Mouse (Mus musculus) stomach, postnatal 0 days (tissue): ENCODE measurements around the gene Cnih3.

Experiments used
- CTCF ChIP-seq: IDR thresholded peaks from 2 replicates; pipeline ENCODE4 v1.5.1; 2016; ENCODE audit warnings: antibody characterized with exemption, low read depth, mild to moderate bottlenecking, moderate library complexity
- EP300 ChIP-seq: optimal IDR thresholded peaks from 2 replicates; pipeline ENCODE3; 2016; ENCODE audit warnings: antibody characterized with exemption

- TF ChIP-seq CTCF (no peak), EP300 (no peak)
These were observed 50.6 kb downstream of the Cnih3 start for GRCm38 (mm10) chr1:181403056-181403455.
